Mouse (Mus musculus): ENCODE results near the gene Kif1b. TPM values are rescaled to one million over a fixed set of nuclear protein-coding genes. Genes with fewer than 3 reads are reported as not detected.

Gene Kif1b
- total and polyA plus RNA-seq, 3 experiments, result 41.6 to 186 (median 154) TPM

- WGBS, result 74% methylated on average over 9 of the region's 9 CpGs
- Histone ChIP-seq H3K36me3 (ENCODE audit: control insufficient read depth, insufficient read depth, low read length) (no peaks in the 10 kb centered on the region), H3K9ac (ENCODE audit: low read depth, low read length) (no peak overlapping the region), H3K4me1 (ENCODE audit: control insufficient read depth, insufficient read depth, low read length) (peaks cover 1% of the 10 kb centered on the region; the same call in 1 of the 2 replicates), H3K79me2 (replicated peaks; ENCODE audit: control insufficient read depth, insufficient read depth, low read length) (no peaks in the 10 kb centered on the region), H3K27ac (no peak overlapping the region), H3K27me3 (ENCODE audit: control insufficient read depth, insufficient read depth, low read length) (no peaks in the 10 kb centered on the region), H3K4me3 (no peak overlapping the region)
- no peak for DNase-seq
- intact Hi-C loops (cut with DNase I), result loop anchor here (10.0 kb wide), 1 partner anchor 296 kb away; no protein-coding TSS in a partner anchor
- TF ChIP-seq CTCF (IDR thresholded peaks at IDR 0.05) (no peak), POLR2A (IDR thresholded peaks at IDR 0.05; ENCODE audit: insufficient read depth, low read depth, low read length) (no peak), EP300 (IDR thresholded peaks at IDR 0.05; ENCODE audit: insufficient read depth, low read depth, low read length) (no peak)
Measured at GRCm38 (mm10) chr4:149149196-149149595, 158.3 kb downstream of the Kif1b start.

- no peak overlapping the region for H3K4me3 ChIP-seq
- no peak for TF ChIP-seq CTCF (IDR thresholded peaks at IDR 0.05)
- TF ChIP-seq POLR2A (IDR thresholded peaks at IDR 0.05; ENCODE audit: insufficient read depth, low read depth, low read length), result no peak
- no peak for TF ChIP-seq EP300 (IDR thresholded peaks at IDR 0.05; ENCODE audit: insufficient read depth, low read depth, low read length)
- no peaks in the 10 kb centered on the region for H3K27me3 ChIP-seq (ENCODE audit: control insufficient read depth, insufficient read depth, low read length)
- no peak for DNase-seq
- peaks cover 1% of the 10 kb centered on the region; the same call in 1 of the 2 replicates for H3K4me1 ChIP-seq (ENCODE audit: control insufficient read depth, insufficient read depth, low read length)
- 61% methylated on average over 4 of the region's 4 CpGs for WGBS
- intact Hi-C loops (cut with DNase I), result loop anchor here (10.0 kb wide), 1 partner anchor 297 kb away; no protein-coding TSS in a partner anchor
- H3K27ac ChIP-seq, result no peak overlapping the region
- no peaks in the 10 kb centered on the region for H3K36me3 ChIP-seq (ENCODE audit: control insufficient read depth, insufficient read depth, low read length)
- H3K79me2 ChIP-seq (replicated peaks; ENCODE audit: control insufficient read depth, insufficient read depth, low read length), result no peaks in the 10 kb centered on the region
- no peak overlapping the region for H3K9ac ChIP-seq (ENCODE audit: low read depth, low read length)
Measured at GRCm38 (mm10) chr4:149148084-149148483, 159.4 kb downstream of the Kif1b start.

DNA sequence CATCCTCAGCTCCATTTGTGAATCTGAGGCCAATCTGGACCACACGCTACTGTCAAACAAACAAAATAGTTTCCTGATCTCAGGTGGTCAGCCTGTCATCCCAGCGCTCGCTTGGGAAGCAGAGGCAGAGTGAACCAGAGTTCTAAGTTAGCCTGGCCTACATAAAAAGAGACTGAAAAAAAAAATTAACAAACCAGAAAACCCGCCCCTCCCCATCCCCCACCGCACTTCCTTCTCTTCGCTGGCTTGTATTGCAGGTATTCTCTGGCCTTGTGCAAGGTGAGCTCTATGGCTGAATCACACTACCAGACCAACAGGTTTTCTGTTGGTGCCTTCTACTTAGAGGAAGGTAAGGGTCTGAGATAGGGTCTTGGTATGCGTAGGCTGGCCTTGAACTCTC, 160.0 kb downstream of the Kif1b start:
- 88% methylated on average over 7 of the region's 7 CpGs for WGBS
- Histone ChIP-seq H3K9ac (ENCODE audit: low read depth, low read length) (no peak overlapping the region), H3K4me3 (no peak overlapping the region), H3K4me1 (ENCODE audit: control insufficient read depth, insufficient read depth, low read length) (peaks cover 1% of the 10 kb centered on the region; the same call in 1 of the 2 replicates), H3K27ac (no peak overlapping the region), H3K79me2 (replicated peaks; ENCODE audit: control insufficient read depth, insufficient read depth, low read length) (no peaks in the 10 kb centered on the region), H3K27me3 (ENCODE audit: control insufficient read depth, insufficient read depth, low read length) (no peaks in the 10 kb centered on the region), H3K36me3 (ENCODE audit: control insufficient read depth, insufficient read depth, low read length) (no peaks in the 10 kb centered on the region)
- intact Hi-C loops (cut with DNase I), result loop anchor here (10.0 kb wide), 1 partner anchor 297 kb away; no protein-coding TSS in a partner anchor
- DNase-seq, result no peak
- TF ChIP-seq EP300 (IDR thresholded peaks at IDR 0.05; ENCODE audit: insufficient read depth, low read depth, low read length) (no peak), CTCF (IDR thresholded peaks at IDR 0.05) (no peak), POLR2A (IDR thresholded peaks at IDR 0.05; ENCODE audit: insufficient read depth, low read depth, low read length) (no peak)

DNA sequence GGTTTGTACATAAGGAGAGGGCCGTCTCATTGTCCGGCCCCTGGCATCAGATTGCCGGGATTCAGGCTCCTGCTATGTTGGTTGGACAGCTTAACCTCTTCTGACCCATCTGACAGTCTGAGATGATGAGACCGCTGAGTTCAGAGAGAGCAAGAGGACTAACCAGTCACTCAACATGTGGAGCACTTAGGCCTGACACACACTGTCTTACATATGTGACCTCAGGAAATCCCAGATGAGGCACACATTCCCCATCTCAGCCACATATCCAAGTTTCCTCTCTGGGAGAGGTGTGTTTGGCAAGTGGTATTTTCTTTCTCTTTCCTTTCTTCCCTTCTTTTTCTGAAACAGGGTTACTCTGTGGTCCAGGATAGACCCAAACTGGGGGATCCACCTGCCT, 162.3 kb downstream of the Kif1b start:
- H3K4me1 ChIP-seq (ENCODE audit: control insufficient read depth, insufficient read depth, low read length), result peaks cover 1% of the 10 kb centered on the region; the same call in 1 of the 2 replicates
- no peaks in the 10 kb centered on the region for H3K36me3 ChIP-seq (ENCODE audit: control insufficient read depth, insufficient read depth, low read length)
- no peak overlapping the region for H3K4me3 ChIP-seq
- no peaks in the 10 kb centered on the region for H3K79me2 ChIP-seq (replicated peaks; ENCODE audit: control insufficient read depth, insufficient read depth, low read length)
- intact Hi-C loops (cut with DNase I), result loop anchor here (2.0 to 10.0 kb wide), 4 partner anchors 22 to 398 kb away; partner anchors contain the start of gene Pgd
- DNase-seq, result no peak
- no peak overlapping the region for H3K9ac ChIP-seq (ENCODE audit: low read depth, low read length)
- TF ChIP-seq POLR2A (IDR thresholded peaks at IDR 0.05; ENCODE audit: insufficient read depth, low read depth, low read length) (no peak), CTCF (IDR thresholded peaks at IDR 0.05) (no peak), EP300 (IDR thresholded peaks at IDR 0.05; ENCODE audit: insufficient read depth, low read depth, low read length) (no peak)
- no peaks in the 10 kb centered on the region for H3K27me3 ChIP-seq (ENCODE audit: control insufficient read depth, insufficient read depth, low read length)
- no peak overlapping the region for H3K27ac ChIP-seq
- WGBS, result 78% methylated on average over 4 of the region's 4 CpGs

GRCm38 (mm10) chr4:149144459-149144858, 163.0 kb downstream of the Kif1b start:
- peak; percentile 76 to 81 for DNase-seq
- no peak overlapping the region for H3K4me3 ChIP-seq
- 4% methylated on average over 3 of the region's 3 CpGs for WGBS
- H3K9ac ChIP-seq (ENCODE audit: low read depth, low read length), result no peak overlapping the region
- no peaks in the 10 kb centered on the region for H3K79me2 ChIP-seq (replicated peaks; ENCODE audit: control insufficient read depth, insufficient read depth, low read length)
- no peak overlapping the region for H3K27ac ChIP-seq
- intact Hi-C loops (cut with DNase I), result loop anchor here (2.0 to 10.0 kb wide), 4 partner anchors 22 to 398 kb away; partner anchors contain the start of gene Pgd
- no peaks in the 10 kb centered on the region for H3K27me3 ChIP-seq (ENCODE audit: control insufficient read depth, insufficient read depth, low read length)
- H3K4me1 ChIP-seq (ENCODE audit: control insufficient read depth, insufficient read depth, low read length), result peaks cover 1% of the 10 kb centered on the region; the same call in 1 of the 2 replicates
- TF ChIP-seq EP300 (IDR thresholded peaks at IDR 0.05; ENCODE audit: insufficient read depth, low read depth, low read length), result peak; percentile 94
- TF ChIP-seq CTCF (IDR thresholded peaks at IDR 0.05), result peak; percentile 99; the same call in 1 of the 2 replicates
- no peak for TF ChIP-seq POLR2A (IDR thresholded peaks at IDR 0.05; ENCODE audit: insufficient read depth, low read depth, low read length)
- no peaks in the 10 kb centered on the region for H3K36me3 ChIP-seq (ENCODE audit: control insufficient read depth, insufficient read depth, low read length)

GRCm38 (mm10) chr4:149143594-149143993, 163.9 kb downstream of the Kif1b start:
- H3K9ac ChIP-seq (ENCODE audit: low read depth, low read length), result no peak overlapping the region
- no peak overlapping the region for H3K27ac ChIP-seq
- no peak for DNase-seq
- H3K79me2 ChIP-seq (replicated peaks; ENCODE audit: control insufficient read depth, insufficient read depth, low read length), result no peaks in the 10 kb centered on the region
- no peaks in the 10 kb centered on the region for H3K36me3 ChIP-seq (ENCODE audit: control insufficient read depth, insufficient read depth, low read length)
- no peak overlapping the region for H3K4me3 ChIP-seq
- no peaks in the 10 kb centered on the region for H3K27me3 ChIP-seq (ENCODE audit: control insufficient read depth, insufficient read depth, low read length)
- peaks cover 1% of the 10 kb centered on the region; the same call in 1 of the 2 replicates for H3K4me1 ChIP-seq (ENCODE audit: control insufficient read depth, insufficient read depth, low read length)
- intact Hi-C loops (cut with DNase I), result loop anchor here (10.0 kb wide), 1 partner anchor 301 kb away; no protein-coding TSS in a partner anchor
- TF ChIP-seq CTCF (IDR thresholded peaks at IDR 0.05) (no peak), POLR2A (IDR thresholded peaks at IDR 0.05; ENCODE audit: insufficient read depth, low read depth, low read length) (no peak), EP300 (IDR thresholded peaks at IDR 0.05; ENCODE audit: insufficient read depth, low read depth, low read length) (no peak)
- 24% methylated on average over 4 of the region's 4 CpGs for WGBS
